Mouse (Mus musculus) layer of hippocampus, postnatal 36 days (tissue): ENCODE measurements around the gene Prl3a1. TPM values are rescaled to one million over a fixed set of nuclear protein-coding genes. Genes with fewer than 3 reads are reported as not detected.

Source experiments
- DNase-seq, 2 experiments: peaks; one replicate each; pipeline ENCODE4 v3.0.0; 2022
- total RNA-seq, 2 experiments: library from RNA; stranded (reverse); gene quantifications; 2 replicates each; pipeline ENCODE4 v1.2.3; 2021

Prl3a1 gene
- not detected for total RNA-seq

- DNase-seq = no peak
These were observed at the start of gene Prl3a1 for GRCm38 (mm10) chr13:27259136-27259535. Gene Prl3a1 (plus strand): TSS chr13:27259436.

DNA sequence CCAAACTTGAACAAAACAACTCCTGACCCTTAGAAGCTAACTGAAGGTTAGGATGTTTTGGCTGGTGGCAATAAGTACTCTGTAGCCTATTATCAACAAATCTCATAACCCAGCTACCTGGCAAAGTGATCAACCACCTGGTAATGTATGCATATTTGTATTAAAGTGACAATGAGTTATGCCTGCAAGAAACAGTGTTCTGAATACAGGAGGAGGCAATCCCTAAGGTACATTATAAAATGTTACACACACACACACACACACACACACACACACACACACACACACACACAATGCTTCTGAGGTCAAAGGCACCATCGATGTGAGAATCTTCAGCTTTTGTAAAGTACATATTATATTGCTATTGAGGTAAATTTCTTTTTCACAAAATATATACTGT, 17.7 kb upstream of the Prl3a1 start, which contains the start of gene Prl3b1:
Prl3b1 (plus strand) TSS at position 301 of the 400 bp plus-strand sequence.
- DNase-seq = no peak

DNA sequence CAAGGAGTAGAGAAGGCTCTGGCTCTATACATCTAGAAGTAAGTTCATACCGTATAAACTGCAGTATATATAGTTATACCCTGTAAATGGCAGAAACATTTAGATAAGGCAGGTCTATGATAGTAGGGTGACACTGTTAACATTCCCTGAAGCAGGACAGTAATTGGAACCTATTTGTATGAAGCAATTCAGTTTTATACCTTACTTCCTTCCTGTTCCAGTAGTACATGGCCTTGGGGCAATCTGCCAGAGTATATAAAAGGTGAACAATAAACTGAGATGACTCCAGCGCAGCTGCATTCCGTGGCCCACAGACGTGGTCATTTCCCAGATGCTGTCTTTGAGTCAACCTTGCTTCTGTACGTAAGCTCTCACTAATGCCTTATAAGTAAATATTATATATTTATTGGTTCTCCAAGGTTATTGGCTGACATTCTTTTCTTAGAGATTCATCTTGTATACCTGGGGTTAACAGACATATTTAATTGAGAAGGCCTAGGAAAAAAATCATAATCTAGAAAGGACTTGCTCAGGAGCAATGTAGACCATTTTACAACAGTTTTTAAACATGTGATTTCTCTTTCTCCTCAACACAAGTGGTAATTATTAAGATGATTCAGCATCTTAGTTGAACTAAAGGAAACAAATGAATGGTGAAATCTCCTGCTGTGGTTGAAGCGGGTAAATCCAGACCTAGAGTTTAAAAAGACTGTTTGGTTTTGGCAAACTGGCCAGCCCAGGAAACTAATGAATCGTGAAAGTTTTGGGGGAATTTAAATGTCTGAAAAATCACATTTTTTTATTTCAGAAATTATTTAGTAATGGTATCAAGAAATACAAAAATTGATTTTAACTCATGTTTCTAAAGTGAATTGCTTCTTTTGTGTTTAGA, 53.3 kb downstream of the Prl3a1 start, which contains the start of gene Prl6a1:
Prl6a1 (plus strand) TSS at position 294 of the 892 bp plus-strand sequence.
- no peak for DNase-seq

Other genes starting within 250 kb of the Prl3a1 start
- not detected for gene Prl, start 201.9 kb upstream of the Prl3a1 start, total RNA-seq
- not detected for gene Prl3d1, start 165.2 kb upstream of the Prl3a1 start, total RNA-seq
- gene Prl3d2, start 137.7 kb upstream of the Prl3a1 start, total RNA-seq = not detected
- gene Prl3d3, start 102.6 kb upstream of the Prl3a1 start, total RNA-seq = not detected
- not detected for gene Prl3c1, start 62.8 kb upstream of the Prl3a1 start, total RNA-seq
- not detected for gene Prl3b1, start 17.6 kb upstream of the Prl3a1 start, total RNA-seq
- gene Prl6a1, start 53.2 kb downstream of the Prl3a1 start, total RNA-seq = not detected
- not detected for gene Prl8a2, start 86.2 kb downstream of the Prl3a1 start, total RNA-seq
- gene Prl2b1, start 131.4 kb downstream of the Prl3a1 start, total RNA-seq = not detected
- not detected for gene Prl8a6, start 179.3 kb downstream of the Prl3a1 start, total RNA-seq